Mouse (Mus musculus) MEL (cell line): Measurements from ENCODE around the gene Alox12e. TPM values are rescaled to one million over a fixed set of nuclear protein-coding genes. Genes with fewer than 3 reads are reported as not detected.

Experiments used
- DNase-seq: peaks from one replicate; pipeline ENCODE4 v3.0.0; 2011; ENCODE audit warnings: low read depth, low spot score
- H3K27ac ChIP-seq: 2 replicates; pipeline ENCODE4 v1.5.1; 2012; ENCODE audit warnings: low read depth, mild to moderate bottlenecking, control low read depth, low read length, moderate library complexity; ENCODE audit not compliant: control insufficient read depth
- H3K27me3 ChIP-seq, 2 experiments: fragments of 150-350 bp in 1 of 2; sonication (generic) in 1 of 2; 2 replicates each; pipeline ENCODE4 v1.6.1; 2012; ENCODE audit warnings: low read length in 2 of 2, mild to moderate bottlenecking in 2 of 2, improper control_type of control experiment in 1 of 2, moderate library complexity in 1 of 2; ENCODE audit not compliant: insufficient read depth in 2 of 2, control insufficient read depth in 1 of 2
- H3K36me3 ChIP-seq, 2 experiments: 2 replicates each; pipeline ENCODE4 v1.6.1; 2012 to 2014; ENCODE audit warnings: low read length in 2 of 2, improper control_type of control experiment in 1 of 2, inconsistent platforms in 1 of 2, mild to moderate bottlenecking in 1 of 2; ENCODE audit not compliant: insufficient read depth in 2 of 2, control insufficient read depth in 1 of 2
- H3K4me1 ChIP-seq, 2 experiments: fragments of 150-350 bp in 1 of 2; sonication (generic) in 1 of 2; 2 replicates each; pipeline ENCODE4 v1.6.1; 2012; ENCODE audit warnings: low read length in 2 of 2, improper control_type of control experiment in 1 of 2, mild to moderate bottlenecking in 1 of 2; ENCODE audit not compliant: insufficient read depth in 2 of 2, control insufficient read depth in 1 of 2
- H3K4me3 ChIP-seq, 2 experiments: fragments of 150-350 bp in 1 of 2; sonication (generic) in 1 of 2; 2 replicates each; pipeline ENCODE4 v1.5.1; 2012; ENCODE audit warnings: low read depth in 2 of 2, low read length in 2 of 2, mild to moderate bottlenecking in 2 of 2, moderate library complexity in 2 of 2, control low read depth in 1 of 2, improper control_type of control experiment in 1 of 2; ENCODE audit not compliant: control insufficient read depth in 1 of 2, insufficient read depth in 1 of 2
- H3K79me2 ChIP-seq: 2 replicates; pipeline ENCODE4 v1.6.1; 2012; ENCODE audit warnings: mild to moderate bottlenecking, low read length, moderate library complexity; ENCODE audit not compliant: control insufficient read depth, poor library complexity, insufficient read depth
- H3K9ac ChIP-seq: 2 replicates; pipeline ENCODE4 v1.6.1; 2012; ENCODE audit warnings: low read depth, mild to moderate bottlenecking, control low read depth, low read length, moderate library complexity; ENCODE audit not compliant: control insufficient read depth, poor library complexity, severe bottlenecking
- H3K9me3 ChIP-seq: fragments of 150-350 bp; sonication (generic); replicated peaks from 2 replicates; pipeline ENCODE4 v1.6.1; 2012; ENCODE audit warnings: mild to moderate bottlenecking, low read length, improper control_type of control experiment, moderate library complexity; ENCODE audit not compliant: insufficient read depth
- E2F4 ChIP-seq: IDR thresholded peaks from 2 replicates; pipeline ENCODE4 v1.6.1; 2011; ENCODE audit warnings: low read depth, low read length, improper control_type of control experiment, borderline replicate concordance
- EP300 ChIP-seq, 2 experiments: IDR thresholded peaks; 2 replicates each; pipeline ENCODE4 v1.6.1; 2011; ENCODE audit warnings: improper control_type of control experiment in 2 of 2, low read length in 2 of 2, low read depth in 1 of 2, mild to moderate bottlenecking in 1 of 2
- GABPA ChIP-seq: IDR thresholded peaks from 2 replicates; pipeline ENCODE4 v1.6.1; 2012; ENCODE audit warnings: low read depth, mild to moderate bottlenecking, inconsistent platforms, low read length, improper control_type of control experiment, moderate library complexity
- GATA1 ChIP-seq: IDR thresholded peaks from 2 replicates; pipeline ENCODE4 v1.6.1; 2011; ENCODE audit warnings: low read depth, low read length, improper control_type of control experiment
- MAX ChIP-seq: IDR thresholded peaks from 2 replicates; pipeline ENCODE4 v1.6.1; 2011; ENCODE audit warnings: low read length, improper control_type of control experiment
- MXI1 ChIP-seq: IDR thresholded peaks from 2 replicates; pipeline ENCODE4 v1.6.1; 2011; ENCODE audit warnings: mild to moderate bottlenecking, low read depth, low read length, improper control_type of control experiment
- NRF1 ChIP-seq: IDR thresholded peaks from 2 replicates; pipeline ENCODE4 v1.6.1; 2014; ENCODE audit warnings: low read depth, mild to moderate bottlenecking, inconsistent platforms, low read length, improper control_type of control experiment, moderate library complexity; ENCODE audit not compliant: poor library complexity, insufficient read depth, severe bottlenecking
- POLR2A ChIP-seq, 2 experiments: IDR thresholded peaks; 2 replicates each; pipeline ENCODE4 v1.6.1; 2011 to 2012; ENCODE audit warnings: low read length in 2 of 2, mild to moderate bottlenecking in 2 of 2, control low read depth in 1 of 2, improper control_type of control experiment in 1 of 2, low read depth in 1 of 2, moderate library complexity in 1 of 2; ENCODE audit not compliant: control insufficient read depth in 1 of 2, insufficient read depth in 1 of 2, poor library complexity in 1 of 2
- RAD21 ChIP-seq: IDR thresholded peaks from 2 replicates; pipeline ENCODE4 v1.6.1; 2011; ENCODE audit warnings: mild to moderate bottlenecking, low read depth, low read length, improper control_type of control experiment
- RCOR1 ChIP-seq: IDR thresholded peaks from 2 replicates; pipeline ENCODE4 v1.6.1; 2012; ENCODE audit warnings: low read depth, mild to moderate bottlenecking, inconsistent platforms, low read length, improper control_type of control experiment
- TBP ChIP-seq: IDR thresholded peaks from 2 replicates; pipeline ENCODE4 v1.8.0; 2011; ENCODE audit warnings: low read depth, low read length, improper control_type of control experiment
- ZC3H11A ChIP-seq: IDR thresholded peaks from 2 replicates; pipeline ENCODE4 v1.6.1; 2012; ENCODE audit warnings: low read depth, mild to moderate bottlenecking, inconsistent platforms, low read length, improper control_type of control experiment
- ZMIZ1 ChIP-seq: IDR thresholded peaks from 2 replicates; pipeline ENCODE4 v1.6.1; 2012; ENCODE audit warnings: low read depth, mild to moderate bottlenecking, inconsistent platforms, low read length, improper control_type of control experiment, moderate library complexity
- ZNF384 ChIP-seq: IDR thresholded peaks from 2 replicates; pipeline ENCODE4 v1.6.1; 2012; ENCODE audit warnings: low read depth, mild to moderate bottlenecking, inconsistent platforms, low read length, improper control_type of control experiment
- polyA plus RNA-seq, 2 experiments: library from polyadenylated mRNA; stranded (reverse) in 1 of 2; unstranded in 1 of 2; fragments of >175 nt in 1 of 2; fragments of >200 nt in 1 of 2; gene quantifications; 2 replicates each; pipeline versions ENCODE4 v1.2.1 to v1.2.4; 2012; ENCODE audit warnings: low replicate concordance in 2 of 2, low read depth in 1 of 2; ENCODE audit not compliant: insufficient read length in 2 of 2, insufficient read depth in 1 of 2, missing spikeins in 1 of 2
- total RNA-seq: library from RNA; depleted of rRNA; stranded (reverse); fragments of 300-350 nt; gene quantifications from 2 replicates; pipeline ENCODE4 v1.2.3, GENCODE M21; 2012

Gene Alox12e
- total and polyA plus RNA-seq, 3 experiments: not detected

DNA sequence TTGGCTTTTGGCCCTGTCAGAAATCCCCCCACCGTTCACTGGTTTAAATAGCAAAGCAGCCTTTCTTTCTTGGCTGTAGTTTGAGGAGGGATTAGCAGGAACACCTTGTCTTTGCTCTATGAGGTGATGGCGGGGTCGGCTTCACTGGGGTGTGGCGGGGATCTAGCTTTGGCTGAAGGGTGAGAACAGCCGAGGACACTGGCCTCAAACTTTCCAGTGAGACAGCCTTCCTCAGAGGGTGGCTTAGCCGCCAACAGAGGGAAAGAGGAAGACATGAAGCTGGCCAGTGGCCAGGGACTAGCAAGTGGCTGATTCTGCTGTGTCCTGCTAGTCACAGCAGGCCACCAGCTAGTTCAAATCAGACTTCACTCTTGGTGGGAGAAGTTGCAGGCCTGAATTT, 33.2 kb downstream of the Alox12e start:
- Histone ChIP-seq H3K4me3 (no peak overlapping the region), H3K27ac (no peak overlapping the region), H3K4me1 (no peaks in the 10 kb centered on the region), H3K9ac (no peak overlapping the region), H3K9me3 (no peaks in the 10 kb centered on the region), H3K79me2 (no peaks in the 10 kb centered on the region), H3K36me3 (no peaks in the 10 kb centered on the region)
- DNase-seq: peak; percentile 47
- TF ChIP-seq ZC3H11A (no peak), MAX (no peak), ZMIZ1 (no peak), RCOR1 (no peak), ZNF384 (no peak), POLR2A (IDR thresholded peaks at IDR 0.05; ENCODE audit: control insufficient read depth in 1 of 2, insufficient read depth in 1 of 2, low read depth in 1 of 2, low read length in 2 of 2, poor library complexity in 1 of 2) (no peak), GATA1 (no peak)
- TF ChIP-seq, all 39 proteins: peak for 0
- H3K27me3 ChIP-seq: peaks cover 2 to 7% of the 10 kb centered on the region in 2 experiments; a peak in 3 of 4 replicates

DNA sequence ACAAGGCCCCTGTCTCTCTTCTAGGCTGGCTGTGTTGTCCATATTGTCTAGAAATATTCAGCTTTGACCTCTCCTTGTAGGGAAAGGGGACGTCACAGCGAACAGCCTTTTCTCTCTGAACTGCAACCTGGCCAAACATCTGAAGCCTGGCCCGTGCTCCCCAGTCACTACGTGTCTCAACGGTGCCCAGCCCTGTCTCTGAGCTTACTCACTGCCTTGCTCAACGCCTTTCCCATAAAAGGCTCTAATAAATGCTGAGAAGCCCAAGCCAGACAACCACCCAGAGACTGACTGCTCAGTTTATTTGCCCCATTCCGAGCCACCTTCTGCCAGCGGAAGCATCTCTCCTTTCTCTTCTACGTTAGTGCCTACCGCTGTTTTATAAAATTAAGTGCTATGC, 34.3 kb downstream of the Alox12e start:
- TF ChIP-seq E2F4 (no peak), TBP (no peak), NRF1 (no peak), EP300 (IDR thresholded peaks at IDR 0.05; ENCODE audit: low read depth in 1 of 2, low read length in 2 of 2) (no peak), RAD21 (no peak), GABPA (no peak), MXI1 (no peak), GATA1 (no peak)
- TF ChIP-seq, all 39 proteins: peak for 0
- Histone ChIP-seq H3K36me3 (no peaks in the 10 kb centered on the region), H3K9ac (no peak overlapping the region), H3K9me3 (no peaks in the 10 kb centered on the region), H3K4me1 (no peaks in the 10 kb centered on the region), H3K27me3 (peaks cover 9 to 11% of the 10 kb centered on the region in 2 experiments), H3K4me3 (no peak overlapping the region), H3K79me2 (no peaks in the 10 kb centered on the region), H3K27ac (no peak overlapping the region)
- no peak for DNase-seq

GRCm38 (mm10) chr11:70285686-70286085, 36.7 kb downstream of the Alox12e start:
- TF ChIP-seq RCOR1: no peak
- peaks cover 12 to 13% of the 10 kb centered on the region in 2 experiments for H3K27me3 ChIP-seq

More at GRCm38 (mm10) chr11:70285686-70286085, 36.7 kb downstream of the Alox12e start:
- H3K9ac ChIP-seq: no peak overlapping the region
- no peak for DNase-seq
- no peaks in the 10 kb centered on the region for H3K79me2 ChIP-seq
- no peak overlapping the region for H3K27ac ChIP-seq
- H3K9me3 ChIP-seq: no peaks in the 10 kb centered on the region
- no peaks in the 10 kb centered on the region for H3K4me1 ChIP-seq
- H3K4me3 ChIP-seq: no peak overlapping the region
- H3K36me3 ChIP-seq: no peaks in the 10 kb centered on the region
